Mouse (Mus musculus): ENCODE measurements around the gene Ube2e1. TPM values are rescaled to one million over a fixed set of nuclear protein-coding genes. Genes with fewer than 3 reads are reported as not detected.

Gene Ube2e1
- 100 to 1,000 TPM; 122 to 124 TPM for total RNA-seq (2021)
- long read RNA-seq, transcript Ube2e1-201 (6 exons, 1,408 nt), result major isoform, 9 of 25 reads
- long read RNA-seq, partial matches to known transcripts, result 3 of 25 reads
- long read RNA-seq, other reads (novel, unspliced or antisense), result 12 of 25 reads

GRCm38 (mm10) chr14:18331693-18332131, at the start of gene Ube2e1:
Ube2e1 (minus strand) TSS chr14:18331859.
- DNase-seq (ENCODE audit: low spot score in 2 of 2), result peak; percentile 56 to 78

- DNase-seq (ENCODE audit: low spot score in 2 of 2), result no peak
These were observed 48.2 kb upstream of the Ube2e1 start for GRCm38 (mm10) chr14:18379841-18380240.

GRCm38 (mm10) chr14:18377944-18378575, 46.4 kb upstream of the Ube2e1 start:
- DNase-seq (ENCODE audit: low spot score in 2 of 2), result peak in 1 of 2 experiments; percentile 64

- no peak for DNase-seq (ENCODE audit: low spot score in 2 of 2)
These were observed 44.5 kb upstream of the Ube2e1 start for GRCm38 (mm10) chr14:18376206-18376605.

GRCm38 (mm10) chr14:18373758-18374405, 42.2 kb upstream of the Ube2e1 start:
- no peak for DNase-seq (ENCODE audit: low spot score in 2 of 2)

- peak; percentile 31 to 64 for DNase-seq (ENCODE audit: low spot score in 2 of 2)
These were observed 41.3 kb upstream of the Ube2e1 start for GRCm38 (mm10) chr14:18372761-18373610.

- DNase-seq (ENCODE audit: low spot score in 2 of 2), result no peak
These were observed 37.4 kb upstream of the Ube2e1 start for GRCm38 (mm10) chr14:18369031-18369430.

- no peak for DNase-seq (ENCODE audit: low spot score in 2 of 2)
These were observed 35.4 kb upstream of the Ube2e1 start for GRCm38 (mm10) chr14:18367025-18367424.

- no peak for DNase-seq (ENCODE audit: low spot score in 2 of 2)
These were observed 32.7 kb upstream of the Ube2e1 start for GRCm38 (mm10) chr14:18364321-18364720.

GRCm38 (mm10) chr14:18356442-18356841, 24.8 kb upstream of the Ube2e1 start:
- DNase-seq (ENCODE audit: low spot score in 2 of 2), result no peak

GRCm38 (mm10) chr14:18355514-18356190, 24.0 kb upstream of the Ube2e1 start:
- DNase-seq (ENCODE audit: low spot score in 2 of 2), result no peak

GRCm38 (mm10) chr14:18353525-18353924, 21.9 kb upstream of the Ube2e1 start:
- DNase-seq (ENCODE audit: low spot score in 2 of 2), result no peak

GRCm38 (mm10) chr14:18352934-18353333, 21.3 kb upstream of the Ube2e1 start:
- DNase-seq (ENCODE audit: low spot score in 2 of 2), result no peak

GRCm38 (mm10) chr14:18350680-18351079, 19.0 kb upstream of the Ube2e1 start:
- no peak for DNase-seq (ENCODE audit: low spot score in 2 of 2)

- no peak for DNase-seq (ENCODE audit: low spot score in 2 of 2)
These were observed 18.2 kb upstream of the Ube2e1 start for GRCm38 (mm10) chr14:18349871-18350270.

GRCm38 (mm10) chr14:18343589-18343988, 11.9 kb upstream of the Ube2e1 start:
- no peak for DNase-seq (ENCODE audit: low spot score in 2 of 2)

- no peak for DNase-seq (ENCODE audit: low spot score in 2 of 2)
These were observed 11.1 kb upstream of the Ube2e1 start for GRCm38 (mm10) chr14:18342749-18343148.

- DNase-seq (ENCODE audit: low spot score in 2 of 2), result no peak
These were observed 9.4 kb upstream of the Ube2e1 start for GRCm38 (mm10) chr14:18341088-18341487.

GRCm38 (mm10) chr14:18336106-18336505, 4.4 kb upstream of the Ube2e1 start:
- no peak for DNase-seq (ENCODE audit: low spot score in 2 of 2)

GRCm38 (mm10) chr14:18330789-18331692, 618 bp downstream of the Ube2e1 start:
- peak; percentile 7 to 32 for DNase-seq (ENCODE audit: low spot score in 2 of 2)

All from layer of hippocampus, adult 18-20 months (tissue).